Mouse (Mus musculus): Measurements from ENCODE around the gene Rnf133. TPM values are rescaled to one million over a fixed set of nuclear protein-coding genes. Genes with fewer than 3 reads are reported as not detected.

Gene Rnf133
- polyA plus RNA-seq, 1 experiment from 2014 or later: not detected

Other genes starting within 250 kb of the Rnf133 start
- 0.14 TPM in 1 of 2 replicates, not detected in the other for gene Rnf148, start 4.8 kb upstream of the Rnf133 start, polyA plus RNA-seq (2015; fragmentation: Nextera tagmentation; extraction: Ambion mirVana)
- gene Cadps2, start 189.1 kb upstream of the Rnf133 start, polyA plus RNA-seq (2015; fragmentation: Nextera tagmentation; extraction: Ambion mirVana): 5.2 and 6.2 TPM in 2 replicates

All from kidney, embryonic 16.5 days (tissue).